Mouse (Mus musculus) embryonic fibroblast, embryonic 13.5 days (primary cell): ENCODE data around the gene Tmem115.

Experiments used
- CTCF ChIP-seq: IDR thresholded peaks from 2 replicates; pipeline ENCODE4 v1.5.1; 2011; ENCODE audit warnings: mild to moderate bottlenecking, control low read depth, low read length, moderate library complexity, borderline replicate concordance; ENCODE audit not compliant: insufficient read depth
- POLR2A ChIP-seq: IDR thresholded peaks from 2 replicates; pipeline ENCODE4 v1.6.1; 2011; ENCODE audit warnings: low read depth, mild to moderate bottlenecking, control low read depth, low read length, moderate library complexity

DNA sequence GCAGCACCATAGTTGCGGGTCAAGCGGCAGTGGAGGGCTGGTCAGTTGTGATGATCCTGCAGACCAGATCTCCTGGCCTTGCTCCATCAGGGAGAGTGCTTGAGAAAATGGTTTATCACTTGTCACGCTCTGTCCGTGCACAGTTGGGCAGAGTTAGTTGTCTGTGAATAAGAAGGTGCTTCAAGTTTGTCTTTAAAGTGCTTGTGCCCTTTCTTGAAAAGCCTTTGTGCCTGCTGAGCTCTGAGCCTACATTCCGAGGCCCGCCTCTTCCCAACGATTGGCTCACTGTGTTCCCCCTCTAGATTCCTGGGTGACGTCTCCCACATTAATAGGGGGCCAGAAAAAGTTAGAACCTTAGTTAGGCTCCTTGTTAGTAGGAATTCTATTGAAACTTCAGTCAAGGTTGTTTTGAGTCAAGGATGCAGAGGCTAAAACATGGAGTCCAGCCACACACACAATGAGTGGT, 18.2 kb downstream of the Tmem115 start:
- TF ChIP-seq CTCF, result no peak
- TF ChIP-seq POLR2A, result peak; percentile 72
